Mouse (Mus musculus): ENCODE results near the gene Dhrs9. TPM values are rescaled to one million over a fixed set of nuclear protein-coding genes. Genes with fewer than 3 reads are reported as not detected.
"Not testable (repeated sequence)": the region's sequence is repeated elsewhere in the genome, so short reads cannot be mapped to it uniquely, and the experiment has no call there.

Dhrs9 gene
- 0.10 TPM in 2 replicates for polyA plus RNA-seq (2015; fragmentation: Nextera tagmentation; extraction: Ambion mirVana)

GRCm38 (mm10) chr2:69380281-69380680 lies at the start of gene Dhrs9:
Gene Dhrs9 (plus strand): TSS chr2:69380445.
- H3K9me3 ChIP-seq (replicated peaks), result no peaks in the 10 kb centered on the region
- ATAC-seq (ENCODE audit: low read depth) (no peak), DNase-seq (peak; percentile 8)
- H3K4me1 ChIP-seq (replicated peaks), result no peaks in the 10 kb centered on the region
- no peak within 1 kb of the TSS for H3K4me3 ChIP-seq (replicated peaks)
- H3K9ac ChIP-seq, result no peak within 1 kb of the TSS
- WGBS (ENCODE audit: insufficient replicate concordance), result 10% methylated on average over 13 of the region's 13 CpGs
- H3K36me3 ChIP-seq, result no peaks in the 10 kb centered on the region
- no peak within 1 kb of the TSS for H3K27ac ChIP-seq
- no peak within 1 kb of the TSS for H3K4me2 ChIP-seq
- no peaks in the 10 kb centered on the region for H3K27me3 ChIP-seq

DNA sequence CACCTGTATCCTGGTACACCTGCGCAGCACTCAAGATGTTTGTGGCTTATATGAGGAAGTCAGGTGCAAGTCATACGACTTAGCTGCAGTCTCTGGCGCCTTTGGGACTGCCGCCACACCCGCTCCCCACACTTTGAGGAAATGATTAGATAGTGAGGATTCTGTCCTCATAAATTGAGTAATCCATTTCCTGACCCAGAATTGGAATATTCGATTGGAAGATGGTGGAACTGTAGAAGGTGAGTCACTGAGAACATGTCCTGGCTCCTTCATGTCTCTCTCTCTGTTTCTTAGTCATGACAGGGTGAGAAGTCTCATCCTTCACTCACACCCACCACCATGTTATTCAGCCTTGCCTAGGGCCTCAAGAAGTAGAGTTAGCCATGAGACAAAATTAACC lies 48.7 kb upstream of the Dhrs9 start:
- DNase-seq; H3K9me3 ChIP-seq (replicated peaks); ATAC-seq (ENCODE audit: low read depth); H3K4me1 ChIP-seq (replicated peaks); H3K4me3 ChIP-seq (replicated peaks); H3K27me3 ChIP-seq; H3K27ac ChIP-seq; H3K9ac ChIP-seq; H3K36me3 ChIP-seq; H3K4me2 ChIP-seq: not testable (repeated sequence)
- 64% methylated on average over 5 of the region's 6 CpGs for WGBS (ENCODE audit: insufficient replicate concordance)

GRCm38 (mm10) chr2:69341506-69341905 lies 38.7 kb upstream of the Dhrs9 start:
- no peak for ATAC-seq (ENCODE audit: low read depth)
- Histone ChIP-seq H3K27me3 (no peaks in the 10 kb centered on the region), H3K9me3 (replicated peaks) (no peaks in the 10 kb centered on the region), H3K4me1 (replicated peaks) (peaks cover 2% of the 10 kb centered on the region; the same call in 1 of the 2 replicates), H3K4me2 (no peak overlapping the region), H3K4me3 (replicated peaks) (no peak overlapping the region), H3K9ac (no peak overlapping the region), H3K27ac (peak overlapping the region; percentile 43; the same call in 1 of the 2 replicates), H3K36me3 (no peaks in the 10 kb centered on the region)
- WGBS (ENCODE audit: insufficient replicate concordance), result 79% methylated on average over 6 of the region's 6 CpGs
- no peak for DNase-seq

DNA sequence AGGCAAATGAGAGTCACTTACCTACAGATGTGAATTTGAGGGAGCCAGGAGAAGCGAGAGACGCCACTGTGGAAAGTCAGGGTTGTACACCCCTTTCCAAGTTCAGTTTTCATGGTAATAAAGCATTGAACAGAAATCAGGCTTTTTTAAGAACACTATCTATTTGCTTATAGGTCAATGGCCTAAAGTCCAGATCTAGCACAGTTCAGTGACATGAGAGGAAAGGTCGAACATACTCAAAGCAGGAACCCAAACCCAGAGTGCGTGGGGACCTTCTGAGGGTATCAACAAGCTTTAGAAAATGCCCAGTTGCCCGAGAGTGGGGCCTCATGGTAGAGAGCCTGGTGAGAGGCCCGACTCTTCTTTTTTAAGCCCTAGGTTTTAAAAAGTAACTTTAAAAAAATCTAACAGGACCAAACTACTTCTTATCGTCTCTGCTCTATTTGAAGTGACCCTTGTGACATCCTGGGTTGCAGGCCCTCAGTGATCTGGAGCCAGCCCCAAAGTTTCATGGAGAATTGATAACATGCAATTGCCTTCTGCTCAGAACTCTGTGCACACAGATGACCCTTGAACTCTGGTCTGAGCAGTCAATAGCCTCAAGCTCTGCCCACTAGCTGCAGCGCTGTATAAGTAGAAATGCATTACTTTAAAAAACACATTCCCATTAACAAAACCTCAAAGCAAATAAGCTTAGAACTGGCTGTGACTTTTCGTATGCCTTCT lies 37.6 kb upstream of the Dhrs9 start, which contains the start of gene Abcb11:
Gene Abcb11 (minus strand): TSS at position 121 of the 726 bp plus-strand sequence.
- ATAC-seq (ENCODE audit: low read depth) (peak; percentile 53; the same call in 1 of the 2 replicates), DNase-seq (no peak)
- Histone ChIP-seq H3K27ac (peak within 1 kb of the TSS; percentile 43; the same call in 1 of the 2 replicates), H3K27me3 (no peaks in the 10 kb centered on the region), H3K9ac (no peak within 1 kb of the TSS), H3K4me3 (replicated peaks) (no peak within 1 kb of the TSS), H3K4me2 (no peak within 1 kb of the TSS), H3K9me3 (replicated peaks) (no peaks in the 10 kb centered on the region), H3K4me1 (replicated peaks) (peaks cover 2% of the 10 kb centered on the region; the same call in 1 of the 2 replicates), H3K36me3 (no peaks in the 10 kb centered on the region)
- 52% methylated on average over 9 of the region's 9 CpGs for WGBS (ENCODE audit: insufficient replicate concordance)

DNA sequence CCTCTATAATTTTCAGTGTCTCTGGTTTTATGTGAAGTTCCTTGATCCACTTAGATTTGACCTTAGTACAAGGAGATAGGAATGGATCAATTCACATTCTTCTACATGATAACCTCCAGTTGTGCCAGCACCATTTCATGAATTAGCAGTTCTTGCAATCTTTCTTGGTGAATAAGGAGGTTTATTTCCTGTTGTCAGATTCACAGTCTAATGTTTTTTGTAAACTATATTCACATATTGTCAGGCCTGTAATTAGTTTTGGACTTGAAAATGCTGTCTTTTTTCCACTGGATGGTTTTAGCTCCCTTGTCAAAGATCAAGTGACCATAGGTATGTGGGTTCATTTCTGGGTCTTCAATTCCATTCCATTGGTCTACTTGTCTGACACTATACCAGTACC lies 24.8 kb upstream of the Dhrs9 start:
- H3K4me2 ChIP-seq; DNase-seq; H3K9me3 ChIP-seq (replicated peaks); H3K27me3 ChIP-seq; H3K4me1 ChIP-seq (replicated peaks); H3K9ac ChIP-seq; H3K27ac ChIP-seq; H3K36me3 ChIP-seq; H3K4me3 ChIP-seq (replicated peaks): not testable (repeated sequence)
- ATAC-seq (ENCODE audit: low read depth), result peak; percentile 100

DNA sequence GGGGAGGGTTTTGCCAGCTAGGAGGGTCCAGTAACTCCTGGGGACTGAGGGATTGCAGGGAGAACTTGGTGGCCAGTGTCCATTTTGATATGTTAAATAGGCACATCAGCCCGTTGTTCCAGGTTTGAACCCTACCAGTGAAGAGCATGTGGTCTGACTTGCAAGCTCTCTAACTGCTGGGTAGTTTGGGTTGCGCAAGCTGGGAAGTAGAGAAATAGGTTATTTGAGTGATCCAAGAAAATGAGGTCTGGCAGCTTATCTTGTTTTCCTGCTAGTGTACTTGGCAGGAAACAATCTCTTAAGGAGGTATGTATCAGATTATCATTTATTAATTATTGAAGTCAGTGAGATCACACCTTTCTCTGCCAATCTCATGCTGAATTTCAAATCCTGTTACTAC lies 15.4 kb upstream of the Dhrs9 start:
- Histone ChIP-seq H3K4me2 (no peak overlapping the region), H3K9me3 (replicated peaks) (no peaks in the 10 kb centered on the region), H3K4me3 (replicated peaks) (no peak overlapping the region), H3K4me1 (replicated peaks) (no peaks in the 10 kb centered on the region), H3K36me3 (no peaks in the 10 kb centered on the region), H3K9ac (no peak overlapping the region), H3K27me3 (no peaks in the 10 kb centered on the region), H3K27ac (no peak overlapping the region)
- 54% methylated on average over 2 of the region's 2 CpGs for WGBS (ENCODE audit: insufficient replicate concordance)
- no peak for DNase-seq
- ATAC-seq (ENCODE audit: low read depth), result no peak

DNA sequence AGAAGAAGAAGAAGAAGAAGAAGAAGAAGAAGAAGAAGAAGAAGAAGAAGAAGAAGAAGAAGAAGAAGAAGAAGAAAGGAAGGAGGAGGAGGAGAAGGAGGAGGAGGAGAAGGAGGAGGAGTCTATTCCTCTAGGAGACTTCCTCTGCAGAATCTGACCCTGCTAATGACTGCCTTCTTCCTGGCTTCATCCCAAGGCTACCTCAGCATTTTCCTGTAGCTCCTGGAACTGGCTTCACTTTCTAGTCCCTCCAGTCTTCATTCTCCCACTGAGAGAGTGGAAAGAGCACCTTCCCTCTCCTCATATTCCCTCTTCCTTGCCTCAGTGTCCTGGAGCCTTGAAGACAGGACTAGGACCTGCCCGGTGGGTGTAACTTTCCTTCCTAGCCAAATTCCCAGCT lies 15.0 kb upstream of the Dhrs9 start:
- DNase-seq, result no peak
- Histone ChIP-seq H3K4me2 (no peak overlapping the region), H3K27ac (no peak overlapping the region), H3K36me3 (no peaks in the 10 kb centered on the region), H3K27me3 (no peaks in the 10 kb centered on the region), H3K4me3 (replicated peaks) (no peak overlapping the region), H3K9me3 (replicated peaks) (no peaks in the 10 kb centered on the region), H3K9ac (no peak overlapping the region), H3K4me1 (replicated peaks) (no peaks in the 10 kb centered on the region)
- no peak for ATAC-seq (ENCODE audit: low read depth)
- 74% methylated on average over 1 of the region's 1 CpGs for WGBS (ENCODE audit: insufficient replicate concordance)

DNA sequence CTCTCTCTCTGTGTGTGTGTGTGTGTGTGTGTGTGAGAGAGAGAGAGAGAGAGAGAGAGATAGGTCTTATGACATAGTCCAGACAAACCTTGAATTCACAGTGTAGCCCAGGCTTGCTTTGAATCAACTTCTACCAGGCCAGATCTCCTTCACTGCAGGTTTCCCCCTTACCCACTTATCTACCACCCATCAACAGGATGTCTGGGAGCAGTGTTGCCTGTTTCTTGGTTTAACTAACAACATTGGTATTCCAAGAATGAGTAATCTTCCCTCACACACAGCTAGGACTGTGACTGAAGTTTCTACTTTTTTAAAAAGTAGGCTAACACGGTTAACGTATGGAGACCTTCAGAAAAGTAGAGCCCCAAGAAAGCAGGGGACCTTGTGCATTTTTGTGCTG lies 3.5 kb upstream of the Dhrs9 start:
- Histone ChIP-seq H3K9me3 (replicated peaks) (no peaks in the 10 kb centered on the region), H3K27me3 (no peaks in the 10 kb centered on the region), H3K27ac (no peak overlapping the region), H3K9ac (no peak overlapping the region), H3K36me3 (no peaks in the 10 kb centered on the region), H3K4me2 (no peak overlapping the region), H3K4me3 (replicated peaks) (no peak overlapping the region), H3K4me1 (replicated peaks) (no peaks in the 10 kb centered on the region)
- WGBS (ENCODE audit: insufficient replicate concordance), result 50% methylated on average over 2 of the region's 2 CpGs
- DNase-seq (no peak), ATAC-seq (ENCODE audit: low read depth) (no peak)

DNA sequence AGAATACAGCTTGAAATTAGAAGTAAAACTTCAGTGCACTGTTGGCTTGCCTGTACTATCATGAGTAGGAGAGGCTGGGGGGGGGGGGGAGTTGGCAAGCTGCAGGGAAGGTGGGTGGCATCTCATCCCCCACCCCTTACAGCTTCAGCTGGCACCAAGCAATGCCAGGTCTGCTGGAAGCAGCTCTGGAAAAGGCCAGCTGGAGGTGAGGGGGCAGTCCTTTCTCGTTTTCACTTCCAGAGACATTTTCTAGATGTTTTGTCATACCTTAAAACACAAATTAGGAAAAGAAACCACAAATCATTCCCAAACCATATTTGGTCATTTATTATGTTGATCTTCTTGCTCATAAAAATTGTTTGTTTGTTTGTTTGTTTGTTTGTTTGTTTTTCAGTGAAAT lies 444 bp upstream of the Dhrs9 start:
- no peak overlapping the region for H3K4me2 ChIP-seq
- H3K4me3 ChIP-seq (replicated peaks), result no peak overlapping the region
- no peaks in the 10 kb centered on the region for H3K36me3 ChIP-seq
- 41% methylated on average over 1 of the region's 1 CpGs for WGBS (ENCODE audit: insufficient replicate concordance)
- H3K27ac ChIP-seq, result no peak overlapping the region
- no peaks in the 10 kb centered on the region for H3K4me1 ChIP-seq (replicated peaks)
- DNase-seq (no peak), ATAC-seq (ENCODE audit: low read depth) (no peak)
- no peak overlapping the region for H3K9ac ChIP-seq
- no peaks in the 10 kb centered on the region for H3K27me3 ChIP-seq
- H3K9me3 ChIP-seq (replicated peaks), result no peaks in the 10 kb centered on the region

DNA sequence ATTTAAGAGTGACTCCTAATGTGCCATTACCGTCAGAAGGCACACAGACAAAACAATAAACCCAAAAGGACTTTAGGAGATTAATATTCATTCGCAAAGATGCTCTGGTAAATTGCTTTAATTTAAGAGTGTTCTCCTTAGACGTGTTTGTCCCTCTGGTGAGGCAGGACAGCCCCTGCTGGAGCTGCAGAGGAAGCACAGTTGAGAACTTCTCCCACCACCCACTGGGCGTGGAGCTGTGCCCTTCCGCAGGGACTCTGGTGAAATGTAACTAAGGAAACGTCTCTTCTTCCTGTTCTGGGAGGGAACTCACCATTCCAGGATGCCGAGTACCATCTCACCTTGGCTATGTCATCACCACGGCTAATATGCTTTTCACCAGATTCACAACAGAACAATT lies 1.5 kb downstream of the Dhrs9 start:
- Histone ChIP-seq H3K27me3 (no peaks in the 10 kb centered on the region), H3K4me1 (replicated peaks) (no peaks in the 10 kb centered on the region), H3K9ac (no peak overlapping the region), H3K4me3 (replicated peaks) (no peak overlapping the region), H3K4me2 (no peak overlapping the region), H3K27ac (no peak overlapping the region), H3K36me3 (no peaks in the 10 kb centered on the region), H3K9me3 (replicated peaks) (no peaks in the 10 kb centered on the region)
- ATAC-seq (ENCODE audit: low read depth) (no peak), DNase-seq (no peak)
- WGBS (ENCODE audit: insufficient replicate concordance), result 26% methylated on average over 8 of the region's 8 CpGs

DNA sequence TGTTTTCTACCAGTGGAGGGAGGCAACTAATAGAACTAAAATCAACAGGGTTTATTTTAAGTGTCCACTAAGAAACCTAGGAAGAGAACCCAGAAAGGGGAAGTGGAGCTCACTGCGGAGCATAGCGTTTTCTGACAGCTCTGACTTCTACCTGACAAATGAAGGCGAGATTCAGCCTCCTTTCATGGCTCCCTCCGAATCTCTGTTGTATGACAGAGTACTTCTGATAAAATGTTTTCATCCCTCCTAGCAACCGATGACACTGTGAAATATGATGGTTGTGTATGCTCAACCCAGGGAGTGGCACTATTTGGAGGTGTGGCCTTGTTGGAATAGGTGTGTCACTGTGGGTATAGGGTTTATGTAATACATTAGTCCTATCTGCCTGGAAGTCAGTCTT lies 2.6 kb downstream of the Dhrs9 start:
- Histone ChIP-seq H3K4me3 (replicated peaks) (no peak overlapping the region), H3K27me3 (no peaks in the 10 kb centered on the region), H3K36me3 (no peaks in the 10 kb centered on the region), H3K4me1 (replicated peaks) (no peaks in the 10 kb centered on the region), H3K4me2 (no peak overlapping the region), H3K9me3 (replicated peaks) (no peaks in the 10 kb centered on the region), H3K27ac (no peak overlapping the region), H3K9ac (no peak overlapping the region)
- no peak for ATAC-seq (ENCODE audit: low read depth)
- WGBS (ENCODE audit: insufficient replicate concordance), result 30% methylated on average over 5 of the region's 5 CpGs
- no peak for DNase-seq

Measured in liver, embryonic 13.5 days (tissue).